Mouse (Mus musculus): ENCODE data around the gene Lin54.
"Not testable (repeated sequence)": the region's sequence is repeated elsewhere in the genome, so short reads cannot be mapped to it uniquely, and the experiment has no call there.

Lin54 gene

DNA sequence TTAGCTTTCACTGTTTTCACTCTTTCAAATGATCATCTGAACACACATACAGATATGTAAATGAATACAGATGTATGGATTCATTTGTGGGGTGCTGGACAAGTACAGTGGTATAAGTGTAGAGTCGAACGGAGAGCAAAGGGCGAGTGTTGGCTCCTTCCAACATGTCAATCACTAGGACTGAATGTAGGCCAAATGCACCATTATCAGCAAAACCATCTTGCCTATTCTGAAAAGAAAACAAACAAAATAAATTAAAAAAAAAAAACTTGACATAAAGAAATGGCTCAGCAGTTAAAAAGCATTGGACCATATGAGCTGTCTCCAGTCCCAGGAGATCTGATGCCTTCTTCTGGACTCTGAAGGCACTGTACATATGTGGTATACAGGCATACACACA lies 12.2 kb downstream of the Lin54 start:
- DNase-seq (ENCODE audit: low spot score): no peak

DNA sequence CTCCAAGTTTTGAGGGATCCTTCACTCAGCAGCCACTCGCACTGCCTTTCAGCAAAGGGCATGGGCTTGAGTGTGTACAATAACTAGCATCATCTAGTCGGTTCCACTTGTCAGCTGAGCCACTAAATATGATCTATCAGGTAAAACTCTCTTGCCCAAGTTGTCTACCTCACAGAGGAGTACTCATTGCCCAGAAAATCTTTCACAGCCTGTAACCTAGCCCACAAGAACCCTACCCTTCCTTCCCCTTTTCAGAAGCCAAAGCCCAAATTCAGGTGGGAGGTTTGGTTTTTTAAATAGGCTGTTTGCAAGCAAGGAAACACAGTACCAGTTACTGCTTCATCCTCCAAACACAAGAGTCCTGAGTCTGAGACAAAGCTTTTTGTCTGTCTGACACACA lies 13.3 kb downstream of the Lin54 start:
- DNase-seq (ENCODE audit: low spot score): no peak

DNA sequence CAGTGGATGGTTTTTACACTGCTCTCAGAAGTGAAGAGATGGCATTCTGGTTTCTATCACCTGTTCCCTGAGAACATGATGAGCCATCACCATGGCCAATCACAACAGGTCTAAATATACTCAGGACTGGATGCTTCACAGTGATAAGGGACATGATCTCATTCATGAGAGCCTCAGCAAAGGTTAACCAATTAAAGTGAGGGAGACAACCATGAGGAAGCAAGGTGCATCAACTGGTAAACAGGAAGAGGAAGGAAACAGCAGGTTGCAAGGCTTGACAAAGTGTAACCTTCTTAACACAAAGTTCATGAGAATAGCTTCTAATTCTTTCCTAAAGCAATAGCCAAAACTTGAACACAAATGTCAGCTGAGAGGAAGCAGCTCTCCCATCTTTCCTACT lies 16.9 kb downstream of the Lin54 start:
- no peak for DNase-seq (ENCODE audit: low spot score)

DNA sequence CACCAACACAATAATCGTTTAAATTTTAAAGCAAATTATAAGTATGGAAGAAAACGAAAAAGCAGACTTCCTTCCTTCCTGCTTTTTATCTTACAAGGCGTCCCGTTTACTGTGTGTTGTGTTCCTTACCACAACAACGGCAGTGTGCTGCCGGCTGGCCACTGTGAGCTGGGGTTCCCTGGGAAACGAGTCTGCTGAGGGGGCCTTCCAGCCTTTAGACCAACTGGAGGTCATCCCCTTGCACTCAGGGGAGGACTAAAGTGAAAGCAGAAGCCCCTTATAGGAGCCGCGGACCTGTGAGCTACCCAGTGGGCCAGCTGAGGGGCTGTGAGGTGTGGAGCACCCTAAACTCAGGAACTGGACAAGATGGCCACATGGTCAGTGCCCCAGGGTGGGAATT lies 22.8 kb downstream of the Lin54 start:
- DNase-seq (ENCODE audit: low spot score): no peak

DNA sequence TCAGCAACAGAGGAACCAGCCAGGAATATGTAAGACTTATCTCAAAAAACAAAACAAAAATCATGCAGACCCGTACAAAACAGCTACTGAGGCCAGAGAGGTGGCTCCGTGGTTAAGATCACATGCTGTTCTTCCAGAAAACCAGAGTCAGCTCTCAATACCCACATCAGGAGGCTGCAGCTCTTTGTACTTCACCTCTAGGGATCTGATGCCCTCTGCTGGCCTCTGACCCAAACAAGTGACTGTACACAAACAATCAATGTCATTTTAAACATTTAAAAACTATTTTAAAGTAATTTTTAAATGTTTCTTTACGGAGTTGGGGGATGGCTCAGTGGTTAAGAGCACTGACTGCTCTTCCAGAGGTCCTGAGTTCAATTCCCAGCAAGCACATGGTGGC lies 24.1 kb downstream of the Lin54 start:
- no peak for DNase-seq (ENCODE audit: low spot score)

DNA sequence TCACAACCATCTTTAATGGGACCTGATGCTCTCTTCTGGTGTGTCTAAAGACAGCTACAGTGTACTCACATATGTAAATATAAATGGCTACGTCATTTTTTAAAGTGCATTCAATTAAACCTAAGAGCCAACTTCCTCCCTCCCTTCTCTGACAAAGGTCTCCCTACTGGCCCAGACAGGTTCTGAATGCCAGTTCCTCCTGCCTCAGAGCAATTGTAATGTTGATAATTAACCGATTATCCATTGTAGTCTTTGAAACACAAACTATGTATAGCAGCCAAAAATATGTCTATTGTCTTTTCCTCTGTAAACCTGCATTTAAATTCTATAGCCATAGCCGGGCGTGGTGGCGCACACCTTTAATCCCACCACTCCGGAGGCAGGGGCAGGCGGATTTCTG lies 33.1 kb downstream of the Lin54 start:
- DNase-seq (ENCODE audit: low spot score): no peak

DNA sequence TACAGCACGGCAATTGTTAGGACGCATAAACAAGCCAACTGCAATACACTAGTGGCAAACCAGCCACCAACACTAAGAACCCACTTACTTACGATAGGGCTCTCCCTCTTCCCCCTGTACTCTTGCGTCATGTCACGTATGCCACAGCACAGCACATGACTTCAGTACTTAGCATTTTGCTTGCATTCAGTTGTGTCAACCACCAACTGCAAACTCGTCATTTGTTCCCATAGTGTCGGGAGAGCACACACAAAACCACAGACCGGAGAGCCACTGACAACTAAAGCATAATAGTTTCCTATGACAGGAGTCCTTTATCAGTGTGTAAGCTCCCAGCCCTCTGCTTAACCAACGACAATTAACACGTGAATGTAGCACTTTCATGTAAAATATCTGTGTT lies 33.8 kb downstream of the Lin54 start:
- no peak for DNase-seq (ENCODE audit: low spot score)

DNA sequence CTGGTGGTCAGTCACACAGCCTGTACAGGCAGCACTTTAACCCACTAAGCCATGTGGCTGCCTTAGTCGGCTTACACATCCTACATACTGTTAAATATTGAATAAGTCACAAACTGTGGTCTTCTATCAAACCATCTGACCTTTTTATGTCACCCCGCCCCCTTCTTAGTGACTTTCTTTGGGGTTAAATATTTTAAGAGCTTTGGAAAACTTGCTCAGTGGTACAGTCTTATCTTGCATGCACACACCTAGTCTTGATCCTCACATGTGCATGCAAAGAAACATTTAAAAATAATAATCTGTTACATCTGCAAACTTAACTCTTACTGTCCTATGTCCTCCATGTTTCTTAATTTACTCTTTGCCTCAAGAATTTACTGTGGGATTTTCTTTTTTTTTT lies 38.1 kb downstream of the Lin54 start:
- DNase-seq (ENCODE audit: low spot score): no peak

DNA sequence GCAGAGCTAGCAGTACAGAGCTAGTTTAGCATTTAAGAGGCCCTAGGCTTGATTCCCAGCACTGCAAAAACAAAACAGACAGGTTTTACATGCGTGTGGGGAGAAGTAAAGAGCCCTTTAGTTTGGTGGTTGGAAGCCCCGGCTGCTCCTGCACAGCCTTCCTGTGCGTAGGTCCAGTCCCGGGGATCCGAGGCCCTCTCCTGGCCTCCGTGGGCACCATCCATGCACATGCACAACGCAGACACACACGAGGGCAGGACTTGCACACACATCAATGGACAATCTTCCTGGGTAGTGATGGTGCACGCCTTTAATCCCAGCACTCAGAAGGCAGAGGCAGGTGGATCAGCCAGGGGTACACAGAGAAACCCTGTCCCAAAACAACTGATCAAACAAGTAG lies 38.9 kb downstream of the Lin54 start:
- DNase-seq (ENCODE audit: low spot score): no peak

DNA sequence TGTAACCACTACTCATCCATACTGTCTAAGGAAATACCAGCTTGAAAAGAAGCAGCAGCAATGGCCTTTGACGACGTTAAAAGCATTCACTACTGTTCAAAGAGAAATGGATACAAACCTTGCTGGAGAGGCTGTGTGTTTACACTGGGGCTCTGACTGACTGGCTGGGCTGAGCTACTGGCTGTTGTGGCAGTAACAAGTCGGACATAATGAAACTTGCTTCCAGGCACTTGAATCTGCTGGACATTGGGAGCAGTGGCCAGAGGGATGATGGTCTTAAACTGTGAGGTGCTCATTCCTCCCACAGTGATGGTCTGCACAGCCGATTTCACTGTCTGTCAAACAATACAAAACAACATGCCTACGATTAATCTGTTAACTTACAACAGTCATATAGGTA lies 41.0 kb downstream of the Lin54 start:
- no peak for DNase-seq (ENCODE audit: low spot score)

DNA sequence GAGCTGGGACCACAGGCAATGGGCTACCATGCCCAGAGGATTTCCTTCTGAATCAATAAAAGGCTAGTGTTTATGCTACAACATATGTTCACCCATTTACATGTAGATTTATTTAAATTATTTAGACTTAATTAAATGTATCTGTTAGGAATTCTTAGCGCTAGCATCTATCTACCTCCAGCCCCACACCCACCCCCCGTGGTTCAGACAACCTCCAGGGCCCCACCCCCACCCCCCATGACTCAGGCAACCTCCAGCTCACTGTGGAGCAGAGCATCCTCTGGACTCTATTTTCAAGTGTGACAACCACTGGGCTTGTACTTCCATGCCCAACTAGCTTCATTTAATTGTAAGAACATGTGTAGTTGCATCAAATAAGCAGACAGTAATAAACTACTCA lies 48.6 kb downstream of the Lin54 start:
- no peak for DNase-seq (ENCODE audit: low spot score)

DNA sequence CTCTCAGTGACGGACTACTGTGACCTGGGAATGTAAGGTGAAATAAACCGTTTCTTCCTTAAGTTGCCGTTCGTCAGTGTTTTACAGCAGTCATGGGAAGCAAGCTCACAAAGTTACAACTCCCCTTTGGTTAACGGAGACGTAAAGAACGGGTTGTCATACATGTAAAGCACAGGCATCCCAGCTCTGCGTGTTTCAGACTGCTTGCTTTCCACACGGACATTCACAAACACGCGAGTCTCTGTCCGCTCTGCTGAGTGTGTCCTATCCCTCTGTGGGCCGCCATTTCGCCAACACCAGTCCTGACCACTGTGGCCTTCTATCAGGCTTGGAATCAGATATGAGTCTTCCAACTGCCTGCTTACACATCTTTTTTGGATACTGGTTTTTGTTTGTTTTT lies 61.6 kb downstream of the Lin54 start:
- DNase-seq (ENCODE audit: low spot score): no peak

DNA sequence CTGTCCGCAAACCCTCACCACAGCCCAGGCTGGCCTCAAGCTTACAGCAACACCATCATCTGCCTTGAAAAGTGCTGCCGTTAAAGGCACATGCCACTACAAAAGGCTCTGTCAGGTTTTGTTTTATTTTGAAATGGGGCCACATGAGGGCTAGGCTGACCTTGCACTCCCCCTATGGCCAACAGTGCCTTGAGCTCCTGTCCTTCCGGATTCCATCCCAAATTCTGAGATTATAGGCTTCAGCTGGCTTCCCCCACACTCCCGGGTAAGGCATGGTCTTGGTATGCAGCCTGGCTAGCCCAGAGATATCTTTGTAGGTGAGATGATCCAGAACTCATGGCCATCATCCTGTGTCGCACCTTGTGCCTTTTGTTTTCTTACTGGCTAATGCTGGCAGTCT lies 62.5 kb downstream of the Lin54 start:
- no peak for DNase-seq (ENCODE audit: low spot score)

DNA sequence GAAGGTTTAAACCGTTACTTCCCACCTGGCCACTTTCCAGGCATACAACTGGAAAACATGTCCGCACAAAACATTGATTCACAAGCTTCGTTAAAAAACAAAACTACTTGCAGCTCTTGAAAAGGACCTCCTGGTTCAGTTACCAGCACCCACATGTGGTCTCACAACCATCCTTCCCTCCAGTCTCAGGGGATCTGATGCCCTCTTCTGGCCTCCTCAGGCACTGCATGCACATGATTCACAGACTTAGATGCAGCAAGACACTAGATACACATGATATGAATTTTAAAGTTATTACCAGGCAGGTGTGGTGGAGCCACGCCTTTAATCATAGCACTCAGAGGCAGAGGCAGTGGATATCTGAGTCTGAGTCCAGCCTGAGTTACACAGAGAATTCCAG lies 63.4 kb downstream of the Lin54 start:
- no peak for DNase-seq (ENCODE audit: low spot score)

DNA sequence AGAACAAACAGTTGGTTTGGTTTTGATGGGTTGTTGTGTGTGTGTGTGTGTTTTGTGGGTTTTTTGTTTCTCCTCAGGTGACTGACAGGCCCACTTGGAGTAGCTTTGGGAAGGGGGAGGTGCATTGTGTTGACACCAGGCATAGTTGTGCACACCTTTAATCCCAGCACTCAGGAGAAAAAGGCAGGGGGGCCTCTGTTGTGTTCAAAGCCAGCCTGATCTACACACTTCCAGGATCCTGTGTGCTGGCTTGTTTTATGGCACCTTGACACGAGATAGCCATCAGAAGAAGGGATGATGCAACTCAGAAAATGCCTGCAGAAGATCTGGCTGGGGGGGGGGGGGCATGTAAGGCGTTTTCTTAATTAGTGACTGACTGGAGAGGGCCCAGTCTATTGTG lies 69.5 kb downstream of the Lin54 start:
- DNase-seq (ENCODE audit: low spot score): no peak

DNA sequence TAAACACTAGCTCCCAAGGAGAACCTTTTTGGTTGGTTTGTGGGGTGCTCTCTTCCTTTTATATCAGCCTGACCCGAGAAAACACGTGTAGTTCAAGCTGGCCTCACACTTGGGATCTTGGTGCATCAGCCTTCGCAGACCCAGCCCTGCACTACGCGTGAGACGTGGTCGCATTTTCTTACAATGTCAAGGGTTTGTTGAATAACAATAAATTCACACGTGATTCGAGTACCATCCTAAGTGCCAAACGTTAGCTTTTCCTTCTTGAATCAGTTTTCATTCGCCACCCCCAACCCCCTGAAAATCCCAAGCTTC lies 70.4 kb downstream of the Lin54 start:
- no peak for DNase-seq (ENCODE audit: low spot score)

DNA sequence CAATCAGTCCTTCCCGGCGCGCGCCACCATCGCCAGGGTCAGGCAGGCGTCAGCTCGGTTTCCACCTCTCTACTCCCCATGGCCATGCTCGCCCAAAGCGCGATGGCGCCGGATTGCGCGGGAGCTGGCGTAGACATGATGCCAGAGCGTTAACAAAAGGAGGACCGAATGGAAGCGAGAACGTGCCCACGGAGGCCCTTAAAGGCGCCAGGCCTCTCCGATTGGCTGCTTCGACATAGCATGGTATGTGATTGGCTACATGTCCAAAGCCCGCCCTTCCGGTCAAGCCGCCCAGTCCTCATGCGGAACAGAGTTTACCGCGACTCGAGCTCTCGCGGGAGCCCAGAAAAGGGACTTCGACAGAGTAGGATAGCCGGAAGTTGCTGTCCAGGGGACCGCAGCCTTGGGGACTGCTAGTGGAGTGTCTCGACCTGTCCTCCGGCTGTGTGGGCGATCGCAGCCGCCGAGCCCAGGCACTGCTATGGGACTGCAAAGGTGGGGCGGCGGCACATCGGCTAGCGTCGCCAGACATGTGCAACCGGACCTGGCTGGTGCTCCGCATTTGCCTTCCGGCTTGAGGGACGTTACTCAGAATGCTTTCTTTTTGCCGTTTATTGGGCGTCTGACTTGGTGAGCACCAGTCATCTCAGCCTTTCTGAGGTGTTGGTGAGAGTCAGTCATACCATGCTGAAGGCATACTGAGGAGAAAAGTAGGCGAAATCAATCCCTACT lies 70.9 kb downstream of the Lin54 start:
- DNase-seq (ENCODE audit: low spot score): peak; percentile 63

DNA sequence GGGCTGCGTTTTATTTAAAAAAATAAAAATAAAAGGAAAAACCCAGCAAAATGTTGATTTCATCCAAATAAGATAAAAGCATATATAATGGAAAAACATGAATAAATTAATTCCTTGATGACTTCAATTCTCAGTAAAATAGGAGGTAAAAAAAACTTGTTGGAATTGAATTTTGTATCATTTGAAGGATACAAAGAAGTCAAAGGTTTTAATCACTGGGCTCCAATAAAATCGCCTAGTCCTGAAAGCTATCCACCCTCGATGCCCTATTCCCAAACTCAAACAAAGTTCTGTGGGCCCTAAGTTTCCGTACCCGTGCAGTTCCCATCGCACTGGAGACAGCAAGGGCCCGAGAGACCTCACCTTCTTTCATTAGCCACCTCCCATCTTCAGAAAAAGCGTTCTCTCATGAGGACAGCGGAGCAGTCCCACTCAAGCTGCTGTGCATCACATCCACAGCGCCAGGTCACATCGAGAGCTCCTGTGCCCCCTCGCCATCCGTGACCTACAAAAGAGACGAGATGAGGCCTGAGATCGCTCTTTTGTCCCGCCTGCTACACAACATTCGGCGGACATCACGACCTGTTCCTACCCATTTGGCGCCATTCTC lies 71.6 kb downstream of the Lin54 start:
- DNase-seq (ENCODE audit: low spot score): no peak

DNA sequence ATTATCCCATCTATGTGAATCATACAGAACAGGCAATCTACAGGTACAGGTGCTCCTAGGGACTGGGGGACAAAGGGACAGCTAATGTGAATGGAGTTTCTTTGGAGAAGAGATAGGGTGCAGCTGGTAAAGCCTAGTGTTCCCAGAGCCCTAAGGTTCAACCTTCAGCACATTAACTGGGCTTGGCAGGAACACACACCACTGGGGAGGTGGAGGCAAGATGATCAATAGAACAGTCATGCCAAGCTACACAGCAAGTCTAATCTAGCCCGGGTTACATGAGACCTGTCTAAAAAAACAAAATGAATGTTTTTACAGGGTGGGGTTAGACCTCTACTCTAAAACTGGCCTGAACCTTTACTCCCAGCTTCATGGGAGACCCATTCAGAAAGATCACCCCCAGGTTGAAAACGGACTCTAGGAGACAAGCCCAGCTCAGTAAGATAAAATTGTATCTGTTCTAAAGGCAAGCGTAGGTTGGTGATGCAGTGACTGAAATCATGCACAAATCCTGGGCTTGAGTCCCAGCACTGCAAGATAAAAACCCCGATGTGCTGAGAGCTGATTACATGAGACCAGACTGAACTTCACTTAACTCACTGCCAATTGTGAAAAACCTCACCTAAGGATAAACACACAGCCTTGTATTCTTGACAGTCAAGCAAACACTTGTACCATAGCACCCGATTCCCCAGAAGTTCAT lies 72.3 kb downstream of the Lin54 start:
- no peak for DNase-seq (ENCODE audit: low spot score)

DNA sequence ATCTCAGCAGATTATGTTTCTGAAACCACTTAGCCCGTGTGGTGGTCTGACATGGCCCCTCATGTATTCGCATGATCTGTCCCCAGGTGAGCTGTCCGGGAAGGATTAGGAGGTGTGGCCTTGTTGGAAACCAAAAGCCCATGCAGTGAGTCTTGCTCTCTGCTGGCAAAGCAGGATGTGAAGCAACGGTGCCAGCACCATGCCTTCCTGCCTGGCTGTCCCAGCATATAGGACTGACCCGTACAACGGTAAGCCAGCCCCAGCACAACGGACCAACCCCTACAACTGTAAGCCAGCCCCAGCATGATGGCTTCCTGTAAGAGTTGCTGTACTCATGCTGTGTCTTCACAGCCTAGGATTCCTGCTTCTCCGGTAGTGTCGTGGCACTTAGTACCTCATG lies 73.2 kb downstream of the Lin54 start:
- DNase-seq (ENCODE audit: low spot score): no peak

DNA sequence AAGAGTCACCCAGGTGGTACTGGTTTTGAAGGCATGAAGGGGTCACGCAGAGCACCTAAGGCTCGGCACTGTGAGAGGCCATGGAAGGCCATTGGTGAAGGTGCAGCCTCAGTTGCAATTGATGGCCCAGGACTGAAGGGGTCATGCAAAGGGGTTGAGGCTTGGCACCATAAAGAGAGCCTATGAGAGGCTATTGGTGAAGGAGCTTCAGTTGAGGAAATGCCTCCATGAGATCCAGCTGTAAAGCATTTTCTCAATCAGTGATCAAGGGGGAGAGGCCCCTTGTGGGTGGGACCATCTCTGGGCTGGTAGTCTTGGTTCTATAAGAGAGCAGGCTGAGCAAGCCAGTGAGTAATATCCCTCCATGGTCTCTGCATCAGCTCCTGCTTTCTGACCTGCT lies 74.6 kb downstream of the Lin54 start:
- not testable (repeated sequence) for DNase-seq (ENCODE audit: low spot score)

DNA sequence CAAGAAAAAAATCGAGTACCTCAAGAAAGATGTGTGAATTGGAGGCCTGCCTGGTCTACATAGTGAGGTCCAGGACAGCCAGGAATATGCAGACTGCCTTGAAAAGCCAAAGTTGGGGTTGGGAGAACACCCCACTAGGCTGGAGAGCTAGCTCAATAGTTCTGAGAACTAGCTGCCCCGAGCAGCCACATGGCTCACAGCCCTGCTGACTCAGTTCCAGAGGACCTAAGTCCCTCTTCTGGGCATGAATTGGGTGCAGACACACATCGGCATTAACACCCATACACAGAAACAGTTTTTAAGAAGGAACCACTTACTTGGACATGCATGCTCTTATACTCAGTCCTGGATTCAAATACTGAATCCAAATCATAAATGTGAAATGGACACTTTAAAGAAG lies 76.2 kb downstream of the Lin54 start:
- no peak for DNase-seq (ENCODE audit: low spot score)

DNA sequence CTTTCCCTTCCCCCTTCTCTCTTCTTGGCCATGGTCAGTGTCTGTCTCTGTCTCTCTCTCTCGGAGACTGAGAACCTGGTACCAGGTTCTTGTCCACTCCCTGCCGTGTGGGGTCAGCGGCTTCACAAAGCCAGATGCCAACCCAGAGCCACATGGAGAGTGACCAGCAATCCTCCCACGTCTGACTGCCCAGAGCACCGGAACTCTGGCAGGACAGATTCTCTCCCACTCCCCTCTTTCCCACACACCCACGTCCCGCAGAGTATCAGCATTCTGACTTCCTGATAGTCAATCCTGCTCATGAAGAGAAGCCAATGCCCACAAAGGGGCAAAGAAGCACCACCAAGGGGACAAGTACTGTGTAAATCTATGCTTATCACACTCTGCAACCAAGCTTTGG lies 76.8 kb downstream of the Lin54 start:
- DNase-seq (ENCODE audit: low spot score): no peak

DNA sequence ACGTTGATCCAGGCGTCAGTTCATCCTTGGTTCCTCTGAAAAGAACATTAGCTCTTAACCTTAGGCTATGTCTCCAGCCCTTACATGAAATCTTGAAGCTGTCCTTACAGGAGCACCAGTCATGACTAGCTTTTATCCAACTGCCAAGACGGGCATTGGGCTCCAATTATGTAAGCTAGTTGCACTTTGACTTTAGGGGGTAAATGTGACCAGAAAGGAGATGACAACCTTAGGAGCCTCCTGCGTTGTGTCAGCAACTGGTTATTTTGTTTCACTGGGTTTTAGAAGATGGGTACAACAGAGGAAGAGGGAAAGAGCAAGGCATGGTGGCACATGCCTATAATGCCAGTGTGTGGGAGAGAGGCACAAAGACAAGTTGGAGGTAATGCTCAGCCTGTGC lies 81.6 kb downstream of the Lin54 start:
- no peak for DNase-seq (ENCODE audit: low spot score)

Data from urinary bladder, postnatal 10 days (tissue).